In the genomic region with DNA sequence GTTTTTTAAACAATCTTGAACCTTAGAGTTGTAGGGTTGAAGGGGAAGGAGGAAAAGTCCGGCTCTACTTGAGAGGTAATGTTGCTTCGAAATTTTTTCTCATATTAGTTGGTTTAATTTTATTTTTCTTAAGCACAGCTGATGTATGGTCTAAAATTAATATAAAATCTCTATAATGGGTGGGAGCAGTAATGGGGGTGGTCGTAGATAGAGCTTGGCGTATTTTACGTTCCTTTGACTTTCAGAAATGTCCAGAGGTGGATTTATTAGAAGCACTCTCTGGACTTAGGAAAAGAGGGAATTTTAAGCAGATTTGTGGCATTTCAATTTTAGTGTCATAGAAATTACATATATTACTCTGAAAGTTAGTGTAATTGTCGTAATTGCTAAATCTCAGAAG, we compare ENCODE assay signal across 10 mouse cellular contexts. TPM values are rescaled to one million over a fixed set of nuclear protein-coding genes. Genes with fewer than 3 reads are reported as not detected.
DNase-seq lines count a peak whose midpoint lies in the region; ATAC-seq and TF ChIP-seq lines count a peak whose summit lies in the region.
"Had no signal": no experiment of that assay in that cellular context is flagged by ENCODE, and none has a peak within 500 bp of the region (broad histone marks: within the 10 kb centered on the region; RNA-seq: fewer than 3 reads in every experiment).

No protein-coding gene starts in this region.

- H3K9ac ChIP-seq in heart, embryonic 12.5 days, result no peak overlapping the region
- H3K9ac ChIP-seq in hindbrain, embryonic 15.5 days, result no peak overlapping the region

- DNase-seq in heart, adult 8-10 months (ENCODE audit: low spot score), result no peak
- no peak for DNase-seq in G1E (ENCODE audit: low spot score)
- no peak for DNase-seq in midbrain, embryonic 10.5 days (ENCODE audit: low spot score)
- DNase-seq in adrenal gland, adult 18-20 months (ENCODE audit: low spot score in 2 of 2), result no peak
- no peak for DNase-seq in gastrocnemius, postnatal 36 days
- no peak for DNase-seq in adrenal gland, adult 2 months

- no peak overlapping the region for H3K27ac ChIP-seq in heart, embryonic 12.5 days (ENCODE audit: poor library complexity, severe bottlenecking)
- no peak overlapping the region for H3K27ac ChIP-seq in hindbrain, embryonic 15.5 days (replicated peaks)
- no peak overlapping the region for H3K27ac ChIP-seq in midbrain, embryonic 10.5 days (replicated peaks)

- H3K4me1 ChIP-seq in heart, embryonic 12.5 days (replicated peaks), result no peaks in the 10 kb centered on the region
- peaks cover 4% of the 10 kb centered on the region; the same call in 1 of the 2 replicates for H3K4me1 ChIP-seq in G1E (ENCODE audit: insufficient read depth, low read depth, low read length)
- H3K4me1 ChIP-seq in hindbrain, embryonic 15.5 days (replicated peaks), result no peaks in the 10 kb centered on the region
- no peaks in the 10 kb centered on the region for H3K4me1 ChIP-seq in midbrain, embryonic 10.5 days

- H3K4me3 ChIP-seq in heart, embryonic 12.5 days, result peak overlapping the region; percentile 68
- H3K4me3 ChIP-seq in G1E (ENCODE audit: low read depth, low read length), result peak overlapping the region; percentile 71; the same call in 1 of the 2 replicates
- no peak overlapping the region for H3K4me3 ChIP-seq in hindbrain, embryonic 15.5 days
- peak overlapping the region; percentile 63 for H3K4me3 ChIP-seq in midbrain, embryonic 10.5 days

- H3K27me3 ChIP-seq in heart, embryonic 12.5 days (replicated peaks), result no peaks in the 10 kb centered on the region
- no peaks in the 10 kb centered on the region for H3K27me3 ChIP-seq in G1E (ENCODE audit: insufficient read depth, low read length)
- H3K27me3 ChIP-seq in hindbrain, embryonic 15.5 days, result no peaks in the 10 kb centered on the region
- no peaks in the 10 kb centered on the region for H3K27me3 ChIP-seq in midbrain, embryonic 10.5 days (ENCODE audit: low read depth, poor library complexity, severe bottlenecking)

- peak overlapping the region; percentile 59 for H3K4me2 ChIP-seq in heart, embryonic 12.5 days
- H3K4me2 ChIP-seq in hindbrain, embryonic 15.5 days, result peak overlapping the region; percentile 55

- no peaks in the 10 kb centered on the region for H3K36me3 ChIP-seq in heart, embryonic 12.5 days
- no peaks in the 10 kb centered on the region for H3K36me3 ChIP-seq in G1E (replicated peaks)
- no peaks in the 10 kb centered on the region for H3K36me3 ChIP-seq in hindbrain, embryonic 15.5 days
- no peaks in the 10 kb centered on the region for H3K36me3 ChIP-seq in midbrain, embryonic 10.5 days

- H3K9me3 ChIP-seq in heart, embryonic 12.5 days (replicated peaks), result no peaks in the 10 kb centered on the region
- no peaks in the 10 kb centered on the region for H3K9me3 ChIP-seq in G1E (replicated peaks)
- H3K9me3 ChIP-seq in hindbrain, embryonic 15.5 days, result no peaks in the 10 kb centered on the region
- H3K9me3 ChIP-seq in midbrain, embryonic 10.5 days (replicated peaks), result no peaks in the 10 kb centered on the region

- intact Hi-C loops in gastrocnemius, postnatal 36 days (cut with DNase I), result loop anchor here (2.0 kb wide), 1 partner anchor 720 kb away; no protein-coding TSS in a partner anchor

- ATAC-seq in heart, embryonic 12.5 days (ENCODE audit: insufficient number of reproducible peaks, low FRiP score), result no peak
- ATAC-seq in G1E (ENCODE audit: extremely low read depth, insufficient number of reproducible peaks, low FRiP score, poor library complexity, severe bottlenecking), result no peak
- no peak for ATAC-seq in hindbrain, embryonic 15.5 days (ENCODE audit: low FRiP score, low read depth)

- TF ChIP-seq CTCF in G1E (IDR thresholded peaks at IDR 0.05; ENCODE audit: low read depth, low read length), result no peak

- 78% methylated on average over 6 of the region's 6 CpGs for WGBS in heart, embryonic 12.5 days
- 89% methylated on average over 6 of the region's 6 CpGs for WGBS in hindbrain, embryonic 15.5 days
- 88% methylated on average over 6 of the region's 6 CpGs for WGBS in midbrain, embryonic 10.5 days

RNA-seq across cellular contexts. Expression of a gene that starts 0.6 kb away (rescaled TPM):
- 14.9 TPM in 2 replicates for polyA plus RNA-seq in heart, embryonic 12.5 days (2016; fragmentation: Nextera tagmentation; extraction: Ambion mirVana)
- 1 to 10 TPM; 5.0 to 6.7 (median 5.5) TPM for total RNA-seq in heart, adult 8-10 months (2022)
- 24.0 and 25.1 TPM in 2 replicates for total RNA-seq in G1E (2014; fragmentation: Nextera tagmentation)
- total RNA-seq in G1E (2017), result 28.2 and 30.2 TPM in 2 replicates
- 3.8 and 4.6 TPM in 2 replicates for polyA plus RNA-seq in G1E (2012)
- polyA plus RNA-seq in hindbrain, embryonic 15.5 days (2015; fragmentation: Nextera tagmentation; extraction: Ambion mirVana), result 20.2 and 20.3 TPM in 2 replicates
- polyA plus RNA-seq in midbrain, embryonic 10.5 days (2016; fragmentation: Nextera tagmentation; extraction: Ambion mirVana), result 6.9 TPM in 2 replicates
- 1 to 10 TPM; 6.5 to 9.2 TPM for total RNA-seq in adrenal gland, adult 18-20 months (2021)
- 1 to 10 TPM; 3.5 to 3.8 TPM for total RNA-seq in gastrocnemius, postnatal 36 days (2021)
- total RNA-seq in adrenal gland, adult 2 months (2021), result 10 to 100 TPM in 1 of 2 experiments, 1 to 10 TPM in 1; 8.9 to 11.6 TPM
- polyA plus RNA-seq in adrenal gland, adult 2 months (2012; rRNA removed), result 0.66 and 0.79 TPM in 2 replicates

RNA-seq across cellular contexts. Expression of a gene that starts 24.3 kb away (rescaled TPM):
- polyA plus RNA-seq in heart, embryonic 12.5 days (2016; fragmentation: Nextera tagmentation; extraction: Ambion mirVana), result 2.7 and 3.0 TPM in 2 replicates
- total RNA-seq in heart, adult 8-10 months (2022), result not detected
- total RNA-seq in G1E (2014; fragmentation: Nextera tagmentation) (4.0 and 5.7 TPM in 2 replicates), G1E (2017) (2.9 and 3.8 TPM in 2 replicates)
- not detected in 2 replicates for polyA plus RNA-seq in G1E (2012)
- not detected in 2 replicates for polyA plus RNA-seq in hindbrain, embryonic 15.5 days (2015; fragmentation: Nextera tagmentation; extraction: Ambion mirVana)
- 0.19 TPM in 1 of 2 replicates, not detected in the other for polyA plus RNA-seq in midbrain, embryonic 10.5 days (2016; fragmentation: Nextera tagmentation; extraction: Ambion mirVana)
- not detected for total RNA-seq in adrenal gland, adult 18-20 months (2021)
- total RNA-seq in gastrocnemius, postnatal 36 days (2021), result not detected
- not detected for total RNA-seq in adrenal gland, adult 2 months (2021)
- polyA plus RNA-seq in adrenal gland, adult 2 months (2012; rRNA removed), result not detected in 2 replicates
- total RNA-seq: liver, adult 2 months had no signal
- polyA plus RNA-seq: liver, adult 2 months; thymus, postnatal 0 days had no signal
